Mouse (Mus musculus) forebrain, embryonic 15.5 days (tissue): Measurements from ENCODE around the gene Myzap. TPM values are rescaled to one million over a fixed set of nuclear protein-coding genes. Genes with fewer than 3 reads are reported as not detected.
"Not testable (repeated sequence)": the region's sequence is repeated elsewhere in the genome, so short reads cannot be mapped to it uniquely, and the experiment has no call there.

Experiments used
- ATAC-seq: fragments of 200-750 bp; cut with Nextera tagmentation; replicated peaks from 2 replicates; pipeline ENCODE4 v1.8.0; 2017; ENCODE audit warnings: mild to moderate bottlenecking, moderate TSS enrichment, moderate library complexity
- H3K27ac ChIP-seq: fragments of 300-500 bp; sonication (generic); replicated peaks from 2 replicates; pipeline ENCODE4 v1.5.1; 2015; ENCODE audit warnings: mild to moderate bottlenecking, inconsistent platforms
- H3K27me3 ChIP-seq: fragments of 300-500 bp; sonication (generic); 2 replicates; pipeline ENCODE4 v1.6.1; 2015; ENCODE audit warnings: inconsistent platforms
- H3K36me3 ChIP-seq: fragments of 300-500 bp; sonication (generic); 2 replicates; pipeline ENCODE4 v1.6.1; 2015; ENCODE audit warnings: mild to moderate bottlenecking, inconsistent platforms
- H3K4me1 ChIP-seq: fragments of 300-500 bp; sonication (generic); 2 replicates; pipeline ENCODE4 v1.6.1; 2015; ENCODE audit warnings: inconsistent platforms
- H3K4me2 ChIP-seq: fragments of 300-500 bp; sonication (generic); replicated peaks from 2 replicates; pipeline ENCODE4 v1.6.1; 2015; ENCODE audit warnings: mild to moderate bottlenecking, inconsistent platforms
- H3K4me3 ChIP-seq: fragments of 300-500 bp; sonication (generic); 2 replicates; pipeline ENCODE4 v1.5.1; 2015; ENCODE audit warnings: mild to moderate bottlenecking, inconsistent platforms
- H3K9ac ChIP-seq: fragments of 300-500 bp; sonication (generic); replicated peaks from 2 replicates; pipeline ENCODE4 v1.6.1; 2015; ENCODE audit warnings: mild to moderate bottlenecking, inconsistent platforms
- H3K9me3 ChIP-seq: fragments of 300-500 bp; sonication (generic); 2 replicates; pipeline ENCODE4 v1.6.1; 2016; ENCODE audit warnings: inconsistent platforms
- WGBS: fragments of 180-500 bp; shearing (Covaris S2); methylation state at CpG from one replicate; pipeline ENCODE4 v1.1.7; 2015; ENCODE audit warnings: mixed read lengths; 5-methylcytosine and 5-hydroxymethylcytosine counted together
- polyA plus RNA-seq: library from polyadenylated mRNA; unstranded; fragments of >200 nt; fragmentation: Nextera tagmentation; extraction: Ambion mirVana; gene quantifications from 2 replicates; pipeline ENCODE4 v1.2.1, GENCODE M21; 2015

Myzap gene
- polyA plus RNA-seq, 1 experiment from 2014 or later: 1.8 TPM

- H3K36me3 ChIP-seq: peaks cover 24% of the 10 kb centered on the region
- peak; percentile 66 for ATAC-seq
- 43% methylated on average over 7 of the region's 7 CpGs for WGBS
- H3K4me2 ChIP-seq: peak overlapping the region; percentile 54
- no peaks in the 10 kb centered on the region for H3K27me3 ChIP-seq
- peak overlapping the region; percentile 83 for H3K4me3 ChIP-seq
- no peak overlapping the region for H3K9ac ChIP-seq
- H3K27ac ChIP-seq: peak overlapping the region; percentile 92
- no peaks in the 10 kb centered on the region for H3K9me3 ChIP-seq
- peaks cover 25% of the 10 kb centered on the region for H3K4me1 ChIP-seq
Observed at GRCm38 (mm10) chr9:71486127-71486526, 106.0 kb downstream of the Myzap start.

GRCm38 (mm10) chr9:71485475-71486094 lies 106.6 kb downstream of the Myzap start, which contains the start of gene Polr2m:
Gene Polr2m, minus strand, starts transcription at chr9:71485935.
- peaks cover 25% of the 10 kb centered on the region for H3K4me1 ChIP-seq

GRCm38 (mm10) chr9:71484871-71485474 lies 107.2 kb downstream of the Myzap start:
- Histone ChIP-seq H3K4me1 (peaks cover 25% of the 10 kb centered on the region), H3K27ac (peak overlapping the region; percentile 92), H3K9me3 (no peaks in the 10 kb centered on the region), H3K4me3 (peak overlapping the region; percentile 83), H3K9ac (peak overlapping the region; percentile 98), H3K27me3 (no peaks in the 10 kb centered on the region), H3K4me2 (peak overlapping the region; percentile 54), H3K36me3 (peaks cover 36% of the 10 kb centered on the region)
- no peak for ATAC-seq
- WGBS: 2% methylated on average over 14 of the region's 14 CpGs

More at GRCm38 (mm10) chr9:71485475-71486094, 106.6 kb downstream of the Myzap start, which contains the start of gene Polr2m:
- Histone ChIP-seq H3K27me3 (no peaks in the 10 kb centered on the region), H3K4me3 (peak within 1 kb of the TSS; percentile 83), H3K9me3 (no peaks in the 10 kb centered on the region), H3K27ac (peak within 1 kb of the TSS; percentile 92), H3K4me2 (peak within 1 kb of the TSS; percentile 54), H3K36me3 (peaks cover 30% of the 10 kb centered on the region), H3K9ac (peak within 1 kb of the TSS; percentile 98)
- under 1% methylated on average over 70 of the region's 70 CpGs for WGBS
- ATAC-seq: peak; percentile 99

GRCm38 (mm10) chr9:71483872-71484271 lies 108.3 kb downstream of the Myzap start:
- not testable (repeated sequence) for H3K27me3 ChIP-seq, H3K9me3 ChIP-seq, H3K4me3 ChIP-seq, H3K9ac ChIP-seq, ATAC-seq, H3K27ac ChIP-seq
- H3K4me2 ChIP-seq: peak overlapping the region; percentile 54; the same call in 1 of the 2 replicates
- H3K36me3 ChIP-seq: peaks cover 47% of the 10 kb centered on the region
- WGBS: 90% methylated on average over 7 of the region's 7 CpGs
- H3K4me1 ChIP-seq: peaks cover 25% of the 10 kb centered on the region

- Histone ChIP-seq H3K4me1 (peaks cover 21% of the 10 kb centered on the region), H3K27me3 (no peaks in the 10 kb centered on the region), H3K9ac (no peak overlapping the region), H3K36me3 (peaks cover 77% of the 10 kb centered on the region), H3K4me3 (no peak overlapping the region), H3K9me3 (no peaks in the 10 kb centered on the region), H3K27ac (no peak overlapping the region), H3K4me2 (no peak overlapping the region)
- WGBS: 95% methylated on average over 2 of the region's 2 CpGs
- ATAC-seq: no peak
Observed at GRCm38 (mm10) chr9:71480305-71480704, 111.9 kb downstream of the Myzap start.

- Histone ChIP-seq H3K9ac (no peak overlapping the region), H3K9me3 (no peaks in the 10 kb centered on the region), H3K27ac (no peak overlapping the region), H3K4me1 (peaks cover 16% of the 10 kb centered on the region), H3K4me3 (no peak overlapping the region), H3K4me2 (no peak overlapping the region), H3K36me3 (peaks cover 82% of the 10 kb centered on the region), H3K27me3 (no peaks in the 10 kb centered on the region)
- WGBS: 95% methylated on average over 9 of the region's 9 CpGs
- ATAC-seq: no peak
Observed at GRCm38 (mm10) chr9:71479413-71479812, 112.7 kb downstream of the Myzap start.

- Histone ChIP-seq H3K9me3 (no peaks in the 10 kb centered on the region), H3K4me3 (no peak overlapping the region), H3K27me3 (no peaks in the 10 kb centered on the region), H3K4me2 (no peak overlapping the region), H3K36me3 (peaks cover 83% of the 10 kb centered on the region), H3K9ac (no peak overlapping the region), H3K27ac (no peak overlapping the region), H3K4me1 (peaks cover 9% of the 10 kb centered on the region; the same call in 1 of the 2 replicates)
- ATAC-seq: no peak
- 94% methylated on average over 7 of the region's 7 CpGs for WGBS
Observed at GRCm38 (mm10) chr9:71478596-71478995, 113.6 kb downstream of the Myzap start.

- Histone ChIP-seq H3K4me1 (no peaks in the 10 kb centered on the region), H3K36me3 (peaks cover 66% of the 10 kb centered on the region), H3K27ac (no peak overlapping the region), H3K27me3 (no peaks in the 10 kb centered on the region), H3K4me3 (no peak overlapping the region), H3K4me2 (no peak overlapping the region), H3K9ac (no peak overlapping the region), H3K9me3 (no peaks in the 10 kb centered on the region)
- ATAC-seq: no peak
- 97% methylated on average over 3 of the region's 3 CpGs for WGBS
Observed at GRCm38 (mm10) chr9:71476601-71477000, 115.6 kb downstream of the Myzap start.

GRCm38 (mm10) chr9:71475536-71475935 lies 116.6 kb downstream of the Myzap start:
- Histone ChIP-seq H3K9ac (no peak overlapping the region), H3K27ac (no peak overlapping the region), H3K9me3 (no peaks in the 10 kb centered on the region), H3K27me3 (no peaks in the 10 kb centered on the region), H3K4me1 (no peaks in the 10 kb centered on the region), H3K36me3 (peaks cover 56% of the 10 kb centered on the region), H3K4me2 (no peak overlapping the region), H3K4me3 (no peak overlapping the region)
- WGBS: 93% methylated on average over 4 of the region's 4 CpGs
- ATAC-seq: no peak

GRCm38 (mm10) chr9:71467434-71467833 lies 124.7 kb downstream of the Myzap start:
- Histone ChIP-seq H3K27ac (no peak overlapping the region), H3K4me1 (no peaks in the 10 kb centered on the region), H3K9ac (no peak overlapping the region), H3K9me3 (no peaks in the 10 kb centered on the region), H3K36me3 (no peaks in the 10 kb centered on the region), H3K27me3 (no peaks in the 10 kb centered on the region), H3K4me3 (no peak overlapping the region), H3K4me2 (no peak overlapping the region)
- ATAC-seq: no peak
- WGBS: 73% methylated on average over 4 of the region's 4 CpGs

- Histone ChIP-seq H3K36me3 (no peaks in the 10 kb centered on the region), H3K4me1 (no peaks in the 10 kb centered on the region), H3K9me3 (no peaks in the 10 kb centered on the region), H3K4me2 (no peak overlapping the region), H3K27ac (no peak overlapping the region), H3K9ac (no peak overlapping the region), H3K4me3 (no peak overlapping the region), H3K27me3 (no peaks in the 10 kb centered on the region)
- WGBS: 89% methylated on average over 3 of the region's 3 CpGs
- no peak for ATAC-seq
Observed at GRCm38 (mm10) chr9:71466111-71466510, 126.0 kb downstream of the Myzap start.

GRCm38 (mm10) chr9:71463072-71463667 lies 129.0 kb downstream of the Myzap start:
- no peaks in the 10 kb centered on the region for H3K27me3 ChIP-seq
- ATAC-seq: no peak
- H3K9me3 ChIP-seq: no peaks in the 10 kb centered on the region
- H3K27ac ChIP-seq: no peak overlapping the region
- H3K9ac ChIP-seq: no peak overlapping the region
- WGBS: 67% methylated on average over 13 of the region's 13 CpGs
- no peaks in the 10 kb centered on the region for H3K36me3 ChIP-seq
- H3K4me1 ChIP-seq: no peaks in the 10 kb centered on the region
- no peak overlapping the region for H3K4me3 ChIP-seq
- H3K4me2 ChIP-seq: no peak overlapping the region
